Mouse (Mus musculus) megakaryocyte, embryonic 14.5 days (primary cell): ENCODE data around the gene Dock7.

Source experiments
- FLI1 ChIP-seq: IDR thresholded peaks from 2 replicates; pipeline ENCODE4 v1.6.1; 2012; ENCODE audit warnings: low read length, inconsistent platforms, mixed read lengths
- GATA1 ChIP-seq: IDR thresholded peaks from 3 replicates; pipeline ENCODE4 v1.6.1; 2012; ENCODE audit warnings: mixed read lengths, low read length, inconsistent platforms, borderline replicate concordance

GRCm38 (mm10) chr4:99133326-99133725, 12.6 kb upstream of the Dock7 start:
- TF ChIP-seq GATA1 = no peak
- no peak for TF ChIP-seq FLI1
